Mouse (Mus musculus): ENCODE data around the gene S100a11. TPM values are rescaled to one million over a fixed set of nuclear protein-coding genes. Genes with fewer than 3 reads are reported as not detected.
A peak's percentile ranks its signal among the peaks of the same experiment; 100 is the strongest.
"Not testable (repeated sequence)": the region's sequence is repeated elsewhere in the genome, so short reads cannot be mapped to it uniquely, and the experiment has no call there.

Gene S100a11
- polyA plus RNA-seq, 2 experiments from 2014 or later, result 1,103 to 1,136 TPM

- no peak for ATAC-seq
Measured at GRCm38 (mm10) chr3:93522611-93523010, 2.3 kb downstream of the S100a11 start.

DNA sequence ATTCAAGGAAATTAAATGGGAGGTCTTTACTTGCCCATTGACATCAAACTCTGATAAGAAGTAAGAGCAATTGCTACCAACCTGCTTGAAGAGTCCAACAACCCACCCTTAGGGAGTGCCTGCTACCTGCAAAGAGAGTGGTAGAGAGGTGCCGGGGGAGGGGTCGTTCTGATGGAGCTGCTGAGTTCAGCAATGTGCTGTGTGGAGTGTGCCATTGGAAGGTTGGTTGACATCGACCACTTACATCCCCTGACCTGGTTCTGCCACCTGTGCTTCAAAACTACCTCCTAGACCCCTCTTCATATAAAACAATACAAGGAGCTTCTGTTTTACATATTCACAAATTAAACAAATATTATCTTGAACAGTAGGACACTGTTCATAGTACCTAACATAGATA, 7.0 kb downstream of the S100a11 start:
- ATAC-seq, result no peak

GRCm38 (mm10) chr3:93528807-93529206, 8.5 kb downstream of the S100a11 start:
- ATAC-seq, result no peak

- no peak for ATAC-seq
Measured at GRCm38 (mm10) chr3:93537068-93537576, 16.8 kb downstream of the S100a11 start.

DNA sequence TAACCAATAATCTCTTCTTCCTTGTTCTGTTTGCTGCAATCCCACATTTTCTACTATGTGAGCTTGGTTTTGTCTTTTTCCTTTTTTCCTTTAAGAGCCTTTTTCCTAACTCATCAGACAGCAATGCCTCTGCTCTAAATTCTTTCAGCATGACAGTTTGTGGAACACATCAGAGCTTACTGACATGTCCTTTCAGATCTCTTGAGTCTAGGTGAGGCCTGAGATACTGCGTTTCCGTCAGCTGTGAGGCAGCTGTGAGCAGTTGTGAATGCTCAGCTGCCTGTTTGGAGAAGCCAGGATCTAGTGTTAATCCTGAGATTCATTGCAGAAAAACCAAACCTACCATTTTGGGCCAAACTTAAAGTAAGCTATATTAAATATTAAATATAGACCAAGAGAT, 18.2 kb downstream of the S100a11 start:
- ATAC-seq, result no peak

DNA sequence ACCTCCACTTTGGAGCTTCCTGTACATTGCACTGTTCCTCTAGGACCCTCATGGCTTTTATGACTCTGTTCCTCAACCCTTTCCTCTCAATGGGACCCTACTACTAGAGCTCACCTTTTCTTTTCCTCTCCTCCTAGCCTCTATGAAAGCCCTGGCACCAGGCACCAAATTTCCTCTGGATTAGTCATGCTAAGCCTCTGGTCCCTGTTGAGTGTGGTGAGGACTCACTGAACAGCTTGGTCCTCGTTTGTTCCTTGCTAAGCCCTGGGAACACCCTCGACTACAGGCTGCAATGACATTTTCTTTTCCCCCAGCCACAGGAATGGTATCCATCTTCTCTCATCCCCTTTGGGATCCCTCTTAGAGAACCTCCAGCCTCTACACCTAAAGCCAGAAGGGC, 21.2 kb downstream of the S100a11 start:
- ATAC-seq, result no peak

GRCm38 (mm10) chr3:93544170-93544569, 23.9 kb downstream of the S100a11 start:
- ATAC-seq, result not testable (repeated sequence)

DNA sequence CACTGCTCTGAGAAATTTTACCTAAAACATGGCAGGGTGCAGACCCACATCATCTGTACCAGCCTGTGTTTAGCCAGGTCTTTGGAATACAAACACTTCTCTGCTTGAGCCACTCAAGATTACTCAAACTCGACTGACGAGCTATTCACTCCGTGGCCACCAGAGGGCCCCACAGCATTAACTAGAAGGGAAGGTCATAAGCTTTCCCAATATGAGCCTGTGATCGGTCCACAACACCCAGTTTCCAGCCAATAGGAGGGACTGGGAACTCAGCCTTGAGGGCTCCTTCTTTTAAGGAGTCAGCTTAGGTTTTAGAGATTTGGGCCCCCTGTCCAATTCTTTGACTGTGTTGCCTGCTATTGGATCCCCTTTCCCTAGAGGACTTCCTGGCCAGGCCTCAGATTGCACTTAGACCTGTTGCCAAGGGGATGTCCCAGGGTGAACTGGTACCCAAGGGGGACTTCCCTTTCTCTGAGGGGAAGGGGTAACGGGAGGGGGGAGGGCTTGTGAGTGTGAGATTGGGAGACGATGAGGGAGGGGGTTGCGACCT, 26.9 kb downstream of the S100a11 start:
- ATAC-seq, result peak; percentile 44

DNA sequence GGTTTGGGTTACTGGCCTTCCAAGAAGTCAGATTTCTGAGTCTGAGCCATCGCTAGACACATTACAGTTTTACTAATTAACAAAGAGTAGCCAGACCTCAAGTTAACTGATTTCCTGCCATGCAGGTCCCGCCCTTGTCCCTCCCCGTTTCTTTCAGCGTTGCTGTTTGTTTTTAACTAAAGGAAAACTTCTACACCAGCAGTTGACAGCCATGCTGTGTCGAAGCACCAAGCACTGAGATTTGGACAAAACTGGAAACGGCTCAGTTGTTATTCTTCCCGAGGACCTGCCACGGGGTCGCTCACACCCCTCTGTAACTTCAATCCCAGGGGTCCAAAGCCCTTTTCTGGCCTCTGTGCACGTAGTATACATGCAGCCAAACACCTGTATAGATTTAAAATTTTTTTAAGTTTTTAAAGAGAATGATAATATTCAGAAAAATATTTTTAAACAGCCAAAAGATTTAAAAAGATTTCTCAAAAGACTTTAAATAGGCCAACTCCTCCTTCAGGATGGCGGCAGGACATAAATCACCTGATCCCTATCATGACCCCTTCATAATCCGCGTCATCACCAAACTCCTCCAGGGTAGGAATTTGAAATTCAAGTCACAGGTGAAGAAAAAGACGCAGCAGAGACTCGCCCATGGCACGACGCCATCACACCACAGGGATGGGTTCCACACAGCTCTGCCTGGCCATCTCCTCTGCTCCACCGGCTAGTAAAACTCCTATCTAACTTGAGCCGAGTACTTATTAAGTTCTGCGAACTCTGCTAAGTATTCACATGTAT, 27.7 kb downstream of the S100a11 start:
- peak; percentile 35 for ATAC-seq

DNA sequence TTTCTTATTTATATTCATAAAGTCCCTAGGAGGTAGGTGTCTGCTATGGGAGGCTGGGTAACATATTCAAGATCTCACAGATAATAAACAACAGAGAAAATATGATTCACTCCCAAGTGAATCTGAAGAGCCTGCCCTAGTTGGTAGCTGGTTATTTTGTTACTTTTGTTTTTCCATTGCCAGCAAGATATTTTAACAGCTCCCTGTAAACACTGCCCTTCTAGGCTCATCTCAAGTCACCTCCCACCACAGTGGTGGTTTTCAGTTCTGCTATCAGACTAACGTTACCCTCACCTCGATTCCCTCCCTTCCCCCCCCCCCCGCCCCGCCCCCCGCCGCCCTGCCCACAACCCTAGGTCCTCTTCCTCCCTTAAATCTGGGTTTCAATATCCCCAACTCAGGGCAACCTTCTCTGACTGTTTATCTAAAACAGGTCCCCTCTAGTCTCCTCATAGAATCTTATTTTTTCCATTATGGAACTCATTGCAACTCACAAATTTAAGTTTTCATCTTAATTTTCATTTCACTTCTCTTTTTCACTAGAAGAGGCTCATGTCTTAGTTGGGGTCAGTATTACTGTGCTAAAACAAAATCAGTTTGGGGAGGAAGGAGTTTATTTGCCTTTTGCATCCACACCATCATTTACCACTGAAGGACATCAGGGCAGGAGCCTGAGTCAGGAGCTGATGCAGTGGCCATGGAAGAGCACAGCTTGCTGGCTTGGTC, 28.4 kb downstream of the S100a11 start:
- ATAC-seq, result peak; percentile 33

GRCm38 (mm10) chr3:93549986-93550385, 29.7 kb downstream of the S100a11 start:
- peak; percentile 64 for ATAC-seq

- no peak for ATAC-seq
Measured at GRCm38 (mm10) chr3:93551950-93552901, 31.9 kb downstream of the S100a11 start.

GRCm38 (mm10) chr3:93553311-93553710, 33.0 kb downstream of the S100a11 start:
- no peak for ATAC-seq

- ATAC-seq, result no peak
Measured at GRCm38 (mm10) chr3:93553765-93554378, 33.6 kb downstream of the S100a11 start.

- ATAC-seq, result no peak
Measured at GRCm38 (mm10) chr3:93554379-93554980, 34.2 kb downstream of the S100a11 start.

DNA sequence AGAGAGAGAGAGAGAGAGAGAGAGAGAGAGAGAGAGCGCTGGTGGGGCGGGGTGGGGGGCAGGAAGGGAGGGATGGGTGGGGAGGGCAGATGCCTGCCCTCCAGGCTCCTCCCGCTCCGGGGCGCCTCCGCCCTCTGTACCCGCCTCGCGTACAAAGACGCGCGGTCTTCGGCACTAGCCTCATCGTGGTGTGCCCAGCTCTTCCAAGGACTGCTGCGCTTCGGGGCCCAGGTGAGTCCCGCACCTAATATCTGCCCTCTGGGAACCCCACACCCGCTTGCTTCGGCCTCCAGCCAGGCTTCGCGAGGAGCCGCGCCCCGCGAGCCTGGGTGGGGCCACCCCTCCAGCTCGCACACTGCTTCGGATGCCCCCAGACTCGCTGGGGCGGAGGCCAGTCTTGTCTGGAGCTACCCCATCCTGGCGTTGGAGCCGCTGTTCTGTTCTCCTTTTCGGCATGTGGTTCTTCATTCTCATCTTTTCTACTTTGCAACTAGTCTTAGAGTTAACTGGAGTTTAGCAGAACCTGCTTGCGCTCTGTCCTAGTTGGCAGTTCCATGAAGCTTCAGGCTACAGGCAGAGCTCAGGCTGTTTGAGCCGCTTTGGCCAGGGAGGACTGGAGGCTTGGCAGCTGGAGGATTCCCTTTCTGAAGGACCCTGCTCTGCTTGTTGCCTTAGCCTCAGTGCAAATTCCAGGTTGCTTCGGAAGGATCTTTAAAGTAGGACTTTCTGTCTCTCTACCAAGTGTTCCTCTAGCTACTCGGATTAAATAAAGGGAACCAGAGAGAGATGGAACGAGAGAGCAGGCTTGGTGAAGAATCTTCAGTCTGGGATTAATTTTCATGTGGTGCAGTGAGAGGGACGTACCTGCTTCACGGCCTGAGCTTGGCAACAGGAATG, 34.9 kb downstream of the S100a11 start, which contains the start of gene S100a10:
TSS of gene S100a10 (plus strand) at position 100 of the 897 bp plus-strand sequence.
- ATAC-seq, result peak; percentile 71

GRCm38 (mm10) chr3:93555878-93556254, 35.6 kb downstream of the S100a11 start:
- ATAC-seq, result no peak

DNA sequence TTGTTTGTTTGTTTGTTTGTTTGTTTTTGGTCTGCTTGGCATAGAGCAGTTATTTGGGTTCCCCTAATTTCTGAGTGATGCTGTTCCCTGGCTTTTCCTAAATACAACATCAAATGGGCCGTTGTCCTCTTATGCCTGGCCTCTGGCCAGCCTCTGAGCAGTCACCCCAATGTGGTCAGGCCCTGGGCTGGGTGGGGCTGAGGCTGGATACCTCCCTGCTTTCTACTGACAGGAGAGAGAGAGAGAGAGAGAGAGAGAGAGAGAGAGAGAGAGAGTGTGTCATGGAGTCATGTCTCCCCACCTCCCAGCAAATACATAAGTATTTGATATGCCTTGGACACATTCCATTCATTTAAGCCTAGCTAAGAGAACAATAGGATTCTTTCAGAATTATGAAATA, 36.3 kb downstream of the S100a11 start:
- ATAC-seq, result no peak

DNA sequence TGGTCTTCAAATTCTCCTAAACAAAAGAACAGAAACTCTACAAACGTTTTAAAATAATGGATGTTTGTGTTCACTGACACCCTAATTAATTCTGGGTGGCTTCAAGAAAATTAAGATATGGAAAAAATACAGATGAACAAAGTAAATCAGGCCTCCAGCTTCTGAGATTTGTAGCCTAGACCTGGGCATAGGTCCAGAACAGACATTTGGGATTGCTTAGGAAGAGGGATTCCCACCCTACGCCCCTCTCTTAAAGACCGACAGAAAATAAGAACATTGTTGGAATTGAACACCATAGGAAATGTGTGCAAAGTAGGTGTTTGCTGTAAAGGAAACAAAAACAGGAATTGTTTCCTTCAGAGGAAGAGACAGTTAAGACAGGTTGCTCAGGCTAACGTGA, 37.2 kb downstream of the S100a11 start:
- no peak for ATAC-seq

GRCm38 (mm10) chr3:93559961-93560360, 39.7 kb downstream of the S100a11 start:
- no peak for ATAC-seq

Measured in activated CD4-positive, CD25-positive, alpha-beta regulatory T cell, adult 4 months (primary cell).